Mouse (Mus musculus) brain, embryonic 14.5 days (tissue): Measurements from ENCODE around the gene Gm47995.

Experiments
- CTCF ChIP-seq: fragments of 200-500 bp; IDR thresholded peaks from 2 replicates; pipeline ENCODE4 v1.5.1; 2012; ENCODE audit warnings: inconsistent platforms, mild to moderate bottlenecking, moderate library complexity, borderline replicate concordance; ENCODE audit not compliant: insufficient read depth, insufficient read length; ENCODE audit errors: extremely low read depth
- POLR2A ChIP-seq: fragments of 200-500 bp; IDR thresholded peaks from 2 replicates; pipeline ENCODE4 v1.6.1; 2012; ENCODE audit warnings: mild to moderate bottlenecking, inconsistent platforms, borderline replicate concordance; ENCODE audit not compliant: poor library complexity, insufficient read depth, insufficient read length, severe bottlenecking; ENCODE audit errors: extremely low read depth

DNA sequence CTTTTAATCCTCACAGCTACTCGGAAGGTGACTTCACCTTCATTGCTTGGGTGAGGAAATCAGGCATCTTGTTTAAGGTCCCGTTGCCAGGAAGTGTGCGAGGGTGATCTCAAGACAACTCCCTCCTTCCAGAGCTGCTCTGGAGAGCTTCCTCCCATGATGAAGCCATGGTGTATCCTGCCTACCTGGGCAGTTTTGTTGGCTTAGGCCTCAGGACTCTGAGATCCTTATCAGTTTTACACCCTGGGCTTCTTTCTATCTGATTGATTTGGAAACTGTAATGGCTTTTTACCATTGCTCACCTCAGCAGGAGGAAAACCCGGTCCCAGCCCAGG, 20.3 kb upstream of the Gm47995 start:
- no peak for TF ChIP-seq CTCF
- no peak for TF ChIP-seq POLR2A
